Mouse (Mus musculus): ENCODE data around the gene Ripk1. TPM values are rescaled to one million over a fixed set of nuclear protein-coding genes. Genes with fewer than 3 reads are reported as not detected.

Gene Ripk1
- total and polyA plus RNA-seq, 2 experiments from 2014 or later, result 4.8 to 6.4 TPM

DNA sequence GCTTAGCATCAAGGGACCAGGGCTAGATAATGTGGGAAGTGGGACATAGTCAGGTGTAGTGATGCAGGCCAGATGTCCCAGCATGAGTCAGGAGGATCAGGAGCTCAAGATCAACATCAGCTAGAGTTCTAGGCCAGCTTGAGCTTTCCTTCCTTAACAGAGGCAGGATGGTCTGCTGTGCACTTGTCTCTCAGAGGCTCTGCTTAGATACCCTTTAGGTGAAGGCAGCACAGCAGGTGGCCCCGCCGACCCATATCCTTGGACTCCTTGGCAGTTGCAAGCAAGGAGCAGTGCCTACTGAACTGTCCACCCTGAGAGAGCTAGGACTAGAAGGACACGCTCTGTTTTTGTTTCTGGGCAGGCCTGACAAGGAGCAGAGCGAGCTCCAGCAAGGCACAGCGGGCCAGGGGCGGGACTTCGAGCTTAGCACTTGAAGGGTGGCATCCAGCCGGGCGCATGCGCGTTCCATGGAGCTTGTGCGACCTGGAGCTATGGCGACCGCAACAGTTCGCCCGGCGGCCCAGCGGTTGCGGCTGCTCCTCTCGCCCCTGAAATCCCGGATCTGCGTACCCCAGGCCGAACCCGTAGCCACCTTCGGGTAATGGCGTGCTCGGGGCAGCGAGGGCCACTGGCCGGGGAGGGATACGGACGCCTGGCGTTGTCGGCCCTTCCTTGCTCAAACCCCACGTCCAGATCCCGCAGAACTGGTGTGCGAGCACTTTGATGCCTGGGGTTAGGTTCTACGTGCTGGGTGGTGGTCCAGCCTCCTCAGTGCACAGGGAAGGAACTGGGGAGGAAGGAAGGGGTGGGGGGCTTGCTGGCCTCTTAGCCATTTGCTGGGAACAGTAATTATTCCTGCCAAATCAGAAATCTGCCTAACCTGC is 35.3 kb downstream of the Ripk1 start, which contains the start of gene Bphl:
TSS of gene Bphl (plus strand) at position 426 of the 884 bp plus-strand sequence.
- Histone ChIP-seq H3K9ac (replicated peaks; ENCODE audit: low read length) (peak within 1 kb of the TSS; percentile 86), H3K27me3 (ENCODE audit: insufficient read depth, low read length) (no peaks in the 10 kb centered on the region), H3K27ac (peak within 1 kb of the TSS; percentile 90), H3K9me3 (ENCODE audit: low read length) (no peaks in the 10 kb centered on the region), H3K4me3 (ENCODE audit: low read length) (peak within 1 kb of the TSS; percentile 70), H3K36me3 (ENCODE audit: insufficient read depth, low read length) (peaks cover 11% of the 10 kb centered on the region), H3K4me2 (ENCODE audit: low read depth, low read length) (peak within 1 kb of the TSS; percentile 89), H3K4me1 (ENCODE audit: insufficient read depth, low read length) (peaks cover 9% of the 10 kb centered on the region)
- DNase-seq (ENCODE audit: low spot score), result peak; percentile 97
- WGBS, result under 1% methylated on average over 37 of the region's 37 CpGs
- peak; percentile 96 for ATAC-seq
- TF ChIP-seq CTCF (IDR thresholded peaks at IDR 0.05; ENCODE audit: low read depth), result no peak

DNA sequence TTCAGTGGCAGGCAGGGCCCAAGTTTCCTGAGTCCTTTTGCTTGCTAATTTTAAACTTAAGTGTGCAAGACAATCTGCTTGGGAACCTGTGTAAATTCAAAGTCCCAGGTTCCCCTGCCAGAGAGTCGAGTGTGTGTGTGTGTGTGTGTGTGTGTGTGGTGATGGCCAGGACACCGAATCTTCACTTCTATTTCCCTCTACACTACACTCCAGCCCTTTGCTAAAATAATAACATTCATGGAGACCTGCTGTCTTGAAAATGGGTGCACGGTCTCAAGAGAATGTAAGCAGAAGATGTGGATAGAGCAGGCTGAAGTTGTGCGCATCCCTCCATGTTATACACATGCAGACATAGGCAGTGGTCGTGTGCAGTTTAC is 35.9 kb downstream of the Ripk1 start:
- Histone ChIP-seq H3K27ac (peak overlapping the region; percentile 90), H3K4me1 (ENCODE audit: insufficient read depth, low read length) (peaks cover 9% of the 10 kb centered on the region), H3K4me3 (ENCODE audit: low read length) (peak overlapping the region; percentile 70), H3K36me3 (ENCODE audit: insufficient read depth, low read length) (peaks cover 5% of the 10 kb centered on the region), H3K9ac (replicated peaks; ENCODE audit: low read length) (peak overlapping the region; percentile 86), H3K9me3 (ENCODE audit: low read length) (no peaks in the 10 kb centered on the region), H3K4me2 (ENCODE audit: low read depth, low read length) (peak overlapping the region; percentile 89), H3K27me3 (ENCODE audit: insufficient read depth, low read length) (no peaks in the 10 kb centered on the region)
- TF ChIP-seq CTCF (IDR thresholded peaks at IDR 0.05; ENCODE audit: low read depth), result no peak
- DNase-seq (ENCODE audit: low spot score), result no peak
- ATAC-seq, result 0 out of 2 replicates have a peak, but pooled peaks have one; percentile 6
- WGBS, result 33% methylated on average over 5 of the region's 5 CpGs

GRCm38 (mm10) chr13:34038901-34039341 is 36.8 kb downstream of the Ripk1 start:
- 47% methylated on average over 8 of the region's 8 CpGs for WGBS
- TF ChIP-seq CTCF (IDR thresholded peaks at IDR 0.05; ENCODE audit: low read depth), result no peak
- Histone ChIP-seq H3K4me2 (ENCODE audit: low read depth, low read length) (peak overlapping the region; percentile 89), H3K27ac (no peak overlapping the region), H3K27me3 (ENCODE audit: insufficient read depth, low read length) (no peaks in the 10 kb centered on the region), H3K36me3 (ENCODE audit: insufficient read depth, low read length) (no peaks in the 10 kb centered on the region), H3K9ac (replicated peaks; ENCODE audit: low read length) (peak overlapping the region; percentile 86; the same call in 1 of the 2 replicates), H3K4me3 (ENCODE audit: low read length) (peak overlapping the region; percentile 18), H3K4me1 (ENCODE audit: insufficient read depth, low read length) (peaks cover 9% of the 10 kb centered on the region), H3K9me3 (ENCODE audit: low read length) (no peaks in the 10 kb centered on the region)
- no peak for ATAC-seq
- DNase-seq (ENCODE audit: low spot score), result no peak

GRCm38 (mm10) chr13:34040091-34040490 is 37.9 kb downstream of the Ripk1 start:
- Histone ChIP-seq H3K27me3 (ENCODE audit: insufficient read depth, low read length) (no peaks in the 10 kb centered on the region), H3K36me3 (ENCODE audit: insufficient read depth, low read length) (no peaks in the 10 kb centered on the region), H3K9me3 (ENCODE audit: low read length) (no peaks in the 10 kb centered on the region), H3K9ac (replicated peaks; ENCODE audit: low read length) (no peak overlapping the region), H3K27ac (no peak overlapping the region), H3K4me2 (ENCODE audit: low read depth, low read length) (no peak overlapping the region), H3K4me1 (ENCODE audit: insufficient read depth, low read length) (peaks cover 9% of the 10 kb centered on the region), H3K4me3 (ENCODE audit: low read length) (no peak overlapping the region)
- no peak for ATAC-seq
- DNase-seq (ENCODE audit: low spot score), result no peak
- 96% methylated on average over 3 of the region's 3 CpGs for WGBS
- TF ChIP-seq CTCF (IDR thresholded peaks at IDR 0.05; ENCODE audit: low read depth), result no peak

DNA sequence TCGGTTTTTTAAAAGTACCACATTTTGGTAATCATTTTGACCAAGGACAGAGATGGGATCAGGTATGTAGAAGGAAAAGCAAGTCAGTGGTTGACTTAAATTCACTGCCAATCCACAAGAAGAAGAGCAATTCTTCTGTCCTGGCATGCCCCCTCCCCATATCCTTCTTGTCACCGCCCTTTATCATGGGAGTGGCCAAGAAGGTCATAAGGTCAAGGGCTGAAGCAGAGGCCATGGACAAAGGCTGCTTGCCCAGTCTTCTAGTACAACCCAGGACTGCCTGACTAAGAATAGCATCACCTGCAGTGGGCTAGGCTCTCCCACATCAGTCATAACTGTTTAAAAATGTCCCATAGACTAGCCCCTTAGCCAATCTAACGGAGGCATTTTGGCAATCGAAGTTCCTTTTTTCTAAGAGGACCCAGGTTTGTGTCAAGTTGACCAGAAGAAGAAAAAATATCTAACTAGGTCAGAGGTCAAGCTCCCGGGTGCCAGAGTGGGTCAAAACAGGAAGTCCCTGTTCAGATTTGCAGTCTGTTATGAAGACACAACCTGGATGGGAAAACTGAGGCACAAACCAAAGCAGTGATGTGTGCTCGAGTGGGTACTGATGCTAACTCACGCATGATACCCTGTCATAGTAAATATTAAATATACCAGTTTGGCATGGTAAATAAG is 41.7 kb downstream of the Ripk1 start:
- no peak overlapping the region for H3K4me3 ChIP-seq (ENCODE audit: low read length)

DNA sequence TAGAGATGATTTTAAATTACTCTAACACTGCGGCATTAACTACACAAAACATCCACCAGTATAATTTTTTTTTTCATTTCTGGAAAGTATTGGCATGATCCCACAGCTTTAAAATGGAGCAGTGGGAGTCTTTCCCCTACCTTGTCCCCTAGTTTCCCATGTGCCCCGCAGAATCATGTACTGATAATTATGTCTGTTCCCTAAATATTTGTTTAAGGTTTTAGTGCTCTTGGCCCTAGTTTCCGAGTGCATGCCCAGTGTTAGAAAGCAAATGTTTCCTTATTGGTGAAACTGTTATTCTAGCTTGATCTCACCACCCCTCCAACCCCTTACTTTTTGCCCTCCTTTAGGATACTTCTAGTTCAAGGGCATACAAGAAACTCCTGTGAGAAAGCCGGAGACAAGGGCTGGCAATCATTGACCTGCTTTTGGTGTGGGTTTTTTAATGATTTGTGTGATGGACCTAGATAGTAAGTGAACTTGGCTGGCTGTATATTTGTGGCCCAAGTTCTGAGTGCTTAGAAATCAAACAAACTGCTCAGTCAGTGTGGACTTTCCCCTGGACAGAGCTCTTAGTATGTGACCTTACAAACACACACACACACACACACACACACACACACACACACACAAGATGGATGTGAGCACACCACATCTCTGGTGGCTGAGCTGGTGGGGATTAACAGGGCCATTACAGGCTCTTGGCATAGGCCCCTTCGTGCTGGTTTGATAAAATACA is 43.5 kb downstream of the Ripk1 start:
- H3K9me3 ChIP-seq (ENCODE audit: low read length), result no peaks in the 10 kb centered on the region
- no peaks in the 10 kb centered on the region for H3K4me1 ChIP-seq (ENCODE audit: insufficient read depth, low read length)
- no peak overlapping the region for H3K4me3 ChIP-seq (ENCODE audit: low read length)
- H3K27me3 ChIP-seq (ENCODE audit: insufficient read depth, low read length), result no peaks in the 10 kb centered on the region
- H3K36me3 ChIP-seq (ENCODE audit: insufficient read depth, low read length), result 0 out of 2 replicates have a peak, but pooled peaks cover 5% of the 10 kb centered on the region
- no peak overlapping the region for H3K4me2 ChIP-seq (ENCODE audit: low read depth, low read length)
- TF ChIP-seq CTCF (IDR thresholded peaks at IDR 0.05; ENCODE audit: low read depth), result no peak
- H3K27ac ChIP-seq, result no peak overlapping the region
- DNase-seq (ENCODE audit: low spot score) (no peak), ATAC-seq (0 out of 2 replicates have a peak, but pooled peaks have one; percentile 4)
- 71% methylated on average over 5 of the region's 5 CpGs for WGBS
- no peak overlapping the region for H3K9ac ChIP-seq (replicated peaks; ENCODE audit: low read length)

More for the DNA sequence above, 41.7 kb downstream of the Ripk1 start:
- 80% methylated on average over 7 of the region's 7 CpGs for WGBS
- no peak overlapping the region for H3K4me2 ChIP-seq (ENCODE audit: low read depth, low read length)
- no peak for DNase-seq (ENCODE audit: low spot score)
- H3K9me3 ChIP-seq (ENCODE audit: low read length), result no peaks in the 10 kb centered on the region
- ATAC-seq, result no peak
- no peak overlapping the region for H3K27ac ChIP-seq
- TF ChIP-seq CTCF (IDR thresholded peaks at IDR 0.05; ENCODE audit: low read depth), result no peak
- no peaks in the 10 kb centered on the region for H3K27me3 ChIP-seq (ENCODE audit: insufficient read depth, low read length)
- H3K36me3 ChIP-seq (ENCODE audit: insufficient read depth, low read length), result 0 out of 2 replicates have a peak, but pooled peaks cover 5% of the 10 kb centered on the region
- no peak overlapping the region for H3K9ac ChIP-seq (replicated peaks; ENCODE audit: low read length)
- H3K4me1 ChIP-seq (ENCODE audit: insufficient read depth, low read length), result peaks cover 2% of the 10 kb centered on the region; the same call in 1 of the 2 replicates
